Mouse (Mus musculus) hematopoietic multipotent progenitor cell, adult 10-12 weeks (in vitro differentiated cells): ENCODE measurements around the gene Rnf38. TPM values are rescaled to one million over a fixed set of nuclear protein-coding genes. Genes with fewer than 3 reads are reported as not detected.

ENCODE experiments used
- polyA plus RNA-seq: library from polyadenylated mRNA; stranded (reverse); fragments of >175 nt; gene quantifications from 2 replicates; pipeline ENCODE4 v1.2.3, GENCODE M21; 2012; ENCODE audit warnings: low replicate concordance

The Rnf38 gene
- 30.8 and 59.8 TPM in 2 replicates for polyA plus RNA-seq

GRCm38 (mm10) chr4:44233713-44234003 lies at the start of gene Rnf38:
Gene Rnf38, minus strand, starts transcription at chr4:44233789.

GRCm38 (mm10) chr4:44083945-44084344 lies 149.6 kb downstream of the Rnf38 start, which contains the start of gene Gne:
Gene Gne, minus strand, starts transcription at chr4:44084177.

Other genes with a start within 250 kb of the Rnf38 start
- 366 and 481 TPM in 2 replicates for gene Clta, start 229.3 kb downstream of the Rnf38 start, polyA plus RNA-seq
- gene Gne, start 149.6 kb downstream of the Rnf38 start, polyA plus RNA-seq, result 37.4 and 70.9 TPM in 2 replicates
- gene Melk, start 67.1 kb upstream of the Rnf38 start, polyA plus RNA-seq, result 0.09 and 0.45 TPM in 2 replicates